Mouse (Mus musculus): ENCODE results near the gene Parp3.

GRCm38 (mm10) chr9:106447951-106448350 is 28.8 kb downstream of the Parp3 start:
- TF ChIP-seq CTCF (IDR thresholded peaks at IDR 0.05) (no peak), EP300 (IDR thresholded peaks at IDR 0.05) (no peak)

Measured in lung, postnatal 0 days (tissue).